Comparison of ENCODE assay signal across 8 mouse cellular contexts in genomic region chr13:111787857-111788619, GRCm38 (mm10). TPM values are rescaled to one million over a fixed set of nuclear protein-coding genes. Genes with fewer than 3 reads are reported as not detected.
DNase-seq lines count a peak whose midpoint lies in the region; ATAC-seq and TF ChIP-seq lines count a peak whose summit lies in the region.

No protein-coding gene starts in this region.

- no peak overlapping the region for H3K9ac ChIP-seq in hindbrain, embryonic 14.5 days

- peaks cover 38% of the 10 kb centered on the region for H3K4me1 ChIP-seq in hindbrain, embryonic 14.5 days (replicated peaks; ENCODE audit: control insufficient read depth, insufficient read depth, low read length)

- CTCF ChIA-PET in Patski (lab: Charles Lee) = interaction anchor here (0.8 to 3.2 kb wide), 13 partner anchors 9 to 471 kb away, joined by 3 to 12 read pairs (median 5); no protein-coding TSS in a partner anchor

- POLR2A ChIA-PET in Patski (lab: Charles Lee) = interaction anchor here (1.8 to 2.1 kb wide), 2 partner anchors 18 to 21 kb away, joined by 6 to 7 read pairs; partner anchors contain the start of gene Map3k1

- in situ Hi-C loops in Patski (cut with MboI; ENCODE audit: low pct_unique_long_range_greater_than_20kb) = loop anchor here (5.0 kb wide), 2 partner anchors 234 to 469 kb away; no protein-coding TSS in a partner anchor

- TF ChIP-seq CTCF in Patski (IDR thresholded peaks at IDR 0.05) = peak; percentile 74

- H3K36me3 ChIP-seq in hindbrain, embryonic 14.5 days (replicated peaks; ENCODE audit: control insufficient read depth, insufficient read depth) = no peaks in the 10 kb centered on the region

- H3K27me3 ChIP-seq in Patski = no peaks in the 10 kb centered on the region
- H3K27me3 ChIP-seq in hindbrain, embryonic 14.5 days (ENCODE audit: control insufficient read depth, insufficient read depth, low read length) = no peaks in the 10 kb centered on the region

- no peak overlapping the region for H3K4me3 ChIP-seq in hindbrain, embryonic 14.5 days (replicated peaks; ENCODE audit: low read length)

- H3K9me3 ChIP-seq in hindbrain, embryonic 14.5 days (ENCODE audit: control insufficient read depth, low read length) = no peaks in the 10 kb centered on the region

- no peak overlapping the region for H3K27ac ChIP-seq in hindbrain, embryonic 14.5 days

- 34% methylated on average over 18 of the region's 18 CpGs for WGBS in hindbrain, embryonic 14.5 days

- peak; percentile 43 for DNase-seq in Patski (ENCODE audit: low read depth, low spot score)
- DNase-seq in cerebellum, postnatal 14 days = peak; percentile 90 to 94
- DNase-seq in gastrocnemius, adult 18-20 months (ENCODE audit: low spot score) = peak; percentile 84
- peak; percentile 95 for DNase-seq in hindbrain, embryonic 14.5 days (ENCODE audit: low spot score)
- DNase-seq in layer of hippocampus, postnatal 14 days (ENCODE audit: low spot score in 2 of 2) = peak; percentile 74 to 83
- DNase-seq in lung, postnatal 10 days = peak; percentile 90
- peak; percentile 85 for DNase-seq in ovary, postnatal 14 days (ENCODE audit: low spot score)
- peak; percentile 72 for DNase-seq in thymus, postnatal 14 days

- H3K4me2 ChIP-seq in hindbrain, embryonic 14.5 days (replicated peaks) = no peak overlapping the region

- ATAC-seq in Patski = peak; percentile 52
- ATAC-seq in hindbrain, embryonic 14.5 days (ENCODE audit: low FRiP score) = no peak

RNA-seq across cellular contexts. Expression of gene Map3k1, which starts 20.8 kb away (rescaled TPM):
- 32.8 TPM for polyA plus RNA-seq in Patski (2021)
- total RNA-seq in gastrocnemius, adult 18-20 months (2021) = 1 to 10 TPM; 8.5 to 8.7 TPM
- polyA plus RNA-seq in hindbrain, embryonic 14.5 days (2014; fragmentation: Nextera tagmentation; extraction: Ambion mirVana) = 14.0 and 14.7 TPM in 2 replicates
- total RNA-seq in layer of hippocampus, postnatal 14 days (2021) = 10 to 100 TPM; 17.7 to 18.2 TPM

Comparison
In these comparisons a context has a peak if more than half of its experiments do, and no peak if none do; other contexts are left out.
1. DNase-seq: peak in every context shown above with its lines; median percentile 95 in hindbrain, embryonic 14.5 days; 92 in cerebellum, postnatal 14 days; 90 in lung, postnatal 10 days; 85 in ovary, postnatal 14 days; 84 in gastrocnemius, adult 18-20 months; 78 in layer of hippocampus, postnatal 14 days; 72 in thymus, postnatal 14 days; 43 in Patski.